Mouse (Mus musculus) thymus, adult 2 months (tissue): ENCODE measurements around the gene Mad2l2.

ENCODE experiments used
- CTCF ChIP-seq: fragments of 200-500 bp; IDR thresholded peaks from 2 replicates; pipeline ENCODE4 v1.5.1; 2012; ENCODE audit warnings: mild to moderate bottlenecking, control low read depth, low read length, moderate library complexity, borderline replicate concordance; ENCODE audit not compliant: control insufficient read depth, poor library complexity, insufficient read depth; ENCODE audit errors: extremely low read depth
- POLR2A ChIP-seq: fragments of 200-500 bp; IDR thresholded peaks from 2 replicates; pipeline ENCODE4 v1.6.1; 2012; ENCODE audit warnings: mild to moderate bottlenecking, low read length, control low read depth, moderate library complexity; ENCODE audit not compliant: control insufficient read depth, poor library complexity, insufficient read depth; ENCODE audit errors: extremely low read depth

GRCm38 (mm10) chr4:148117392-148117791 is 12.8 kb upstream of the Mad2l2 start:
- no peak for TF ChIP-seq POLR2A
- TF ChIP-seq CTCF = no peak
